Mouse (Mus musculus) bone marrow, adult 2 months (tissue): ENCODE data around the gene Usp45. TPM values are rescaled to one million over a fixed set of nuclear protein-coding genes. Genes with fewer than 3 reads are reported as not detected.

Experiments
- H3K27ac ChIP-seq: fragments of 200-500 bp; 2 replicates; pipeline ENCODE4 v1.5.1; 2012; ENCODE audit warnings: low read depth, mild to moderate bottlenecking, control low read depth, inconsistent platforms, low read length; ENCODE audit not compliant: control insufficient read depth, poor library complexity, insufficient read depth
- H3K4me1 ChIP-seq: fragments of 200-500 bp; 2 replicates; pipeline ENCODE4 v1.6.1; 2011; ENCODE audit warnings: low read length; ENCODE audit not compliant: control insufficient read depth, insufficient read depth
- H3K4me3 ChIP-seq: fragments of 200-500 bp; replicated peaks from 2 replicates; pipeline ENCODE3; 2011; ENCODE audit warnings: mild to moderate bottlenecking, low read depth, low read length, control low read depth; ENCODE audit not compliant: control insufficient read depth
- CTCF ChIP-seq: fragments of 200-500 bp; IDR thresholded peaks from 2 replicates; pipeline ENCODE4 v1.5.1; 2011; ENCODE audit warnings: low read length, control low read depth; ENCODE audit not compliant: control insufficient read depth, insufficient read depth
- POLR2A ChIP-seq: fragments of 200-500 bp; IDR thresholded peaks from 2 replicates; pipeline ENCODE4 v1.6.1; 2011; ENCODE audit warnings: low read depth, mild to moderate bottlenecking, control low read depth, low read length, borderline replicate concordance; ENCODE audit not compliant: control insufficient read depth
- WGBS: fragments of 180-500 bp; shearing (Covaris S2); methylation state at CpG from one replicate; pipeline ENCODE4 v1.1.7; 2018; 5-methylcytosine and 5-hydroxymethylcytosine counted together
- polyA plus RNA-seq: library from polyadenylated mRNA; stranded (reverse); fragments of >200 nt; gene quantifications from 2 replicates; pipeline ENCODE4 v1.2.4, GENCODE M21; 2011; ENCODE audit warnings: low replicate concordance; ENCODE audit not compliant: missing spikeins, insufficient read depth, insufficient read length

The Usp45 gene
- polyA plus RNA-seq, 1 experiment = 13.2 TPM

DNA sequence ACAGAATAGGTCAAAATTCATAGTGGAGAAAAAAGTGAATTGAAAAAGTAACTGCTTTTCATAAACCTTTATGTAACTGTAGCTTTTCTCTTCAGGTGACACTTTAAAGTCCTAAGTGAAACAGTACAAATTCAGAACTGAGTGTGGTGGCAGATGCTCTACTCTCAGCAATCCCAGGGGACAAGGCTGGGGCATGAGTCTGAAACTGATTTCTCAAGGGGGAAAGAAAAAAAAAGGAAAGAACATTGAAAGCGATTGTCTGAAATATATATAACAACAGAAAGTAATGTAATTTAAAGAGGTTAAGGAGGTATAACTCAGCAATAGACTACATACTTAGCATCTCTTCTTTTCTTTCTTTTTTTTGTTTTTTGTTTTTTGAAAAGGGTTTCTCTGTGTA is 98.3 kb downstream of the Usp45 start:
- WGBS = 81% methylated on average over 1 of the region's 1 CpGs
- Histone ChIP-seq H3K4me1 (no peaks in the 10 kb centered on the region), H3K27ac (no peak overlapping the region), H3K4me3 (no peak overlapping the region)
- TF ChIP-seq CTCF = no peak
- TF ChIP-seq POLR2A = no peak

DNA sequence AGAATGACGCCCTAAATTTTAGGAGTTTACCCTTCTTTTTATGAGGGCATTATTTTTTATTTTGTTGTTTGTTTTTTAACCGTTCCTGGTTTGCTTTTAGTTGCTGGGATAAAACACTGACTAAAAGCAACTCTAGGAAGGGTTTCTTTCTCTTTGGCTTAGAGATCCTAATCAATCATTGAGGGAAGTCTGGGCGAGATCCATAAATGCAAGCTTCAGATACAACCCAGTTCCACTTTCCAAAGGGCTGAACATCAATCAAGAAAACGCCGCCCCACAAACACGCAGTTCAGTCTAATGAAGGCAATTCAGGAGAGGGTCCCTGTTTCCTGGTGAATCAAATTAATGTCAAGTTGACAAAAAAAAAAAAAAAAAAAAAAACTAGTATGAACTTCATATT is 111.8 kb downstream of the Usp45 start:
- no peak for TF ChIP-seq CTCF
- no peak for TF ChIP-seq POLR2A
- WGBS = 15% methylated on average over 6 of the region's 6 CpGs
- H3K4me3 ChIP-seq = no peak overlapping the region

DNA sequence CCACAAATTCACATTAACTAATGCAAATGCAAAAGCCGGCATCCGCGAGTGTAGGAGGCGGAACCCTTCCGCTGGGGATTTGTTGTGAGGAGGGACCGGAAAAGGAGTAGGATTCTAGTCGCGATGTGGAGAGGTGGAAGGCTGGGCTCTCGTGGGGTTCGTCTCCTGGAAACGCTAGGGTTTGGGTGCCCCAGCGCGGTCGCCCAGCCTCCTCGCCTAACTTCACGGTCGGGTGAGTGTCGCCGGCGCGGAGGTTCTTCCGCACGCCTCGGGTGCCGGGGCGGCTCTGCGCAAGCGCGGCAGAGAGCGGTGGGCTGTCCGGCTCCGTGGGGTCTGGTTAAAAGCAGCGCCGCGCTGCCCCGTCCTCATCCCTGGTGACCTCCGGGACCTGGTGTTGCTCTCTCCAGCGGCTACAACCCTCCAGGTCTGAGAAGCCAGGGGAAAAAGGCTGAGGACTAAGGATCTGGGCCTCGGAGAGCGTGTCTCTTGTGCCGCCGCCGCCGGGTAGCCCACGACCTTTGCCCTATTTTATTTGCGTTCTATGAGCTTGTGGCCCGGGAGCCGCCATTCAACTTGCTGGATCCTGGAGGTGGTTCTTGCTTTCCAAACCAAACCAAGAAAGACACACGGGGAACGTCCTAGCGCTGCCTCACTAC is 112.7 kb downstream of the Usp45 start, which contains the start of gene Coq3:
Gene Coq3 (plus strand): TSS at position 109 of the 656 bp plus-strand sequence.
- WGBS = under 1% methylated on average over 51 of the region's 51 CpGs
- TF ChIP-seq POLR2A (peak; percentile 62; the same call in 1 of the 2 replicates), CTCF (no peak)
- Histone ChIP-seq H3K4me3 (peak within 1 kb of the TSS; percentile 85), H3K27ac (peak within 1 kb of the TSS; percentile 79), H3K4me1 (no peaks in the 10 kb centered on the region; the same call in 1 of the 2 replicates)

More for the DNA sequence above, 111.8 kb downstream of the Usp45 start:
- Histone ChIP-seq H3K27ac (no peak overlapping the region), H3K4me1 (no peaks in the 10 kb centered on the region; the same call in 1 of the 2 replicates)

DNA sequence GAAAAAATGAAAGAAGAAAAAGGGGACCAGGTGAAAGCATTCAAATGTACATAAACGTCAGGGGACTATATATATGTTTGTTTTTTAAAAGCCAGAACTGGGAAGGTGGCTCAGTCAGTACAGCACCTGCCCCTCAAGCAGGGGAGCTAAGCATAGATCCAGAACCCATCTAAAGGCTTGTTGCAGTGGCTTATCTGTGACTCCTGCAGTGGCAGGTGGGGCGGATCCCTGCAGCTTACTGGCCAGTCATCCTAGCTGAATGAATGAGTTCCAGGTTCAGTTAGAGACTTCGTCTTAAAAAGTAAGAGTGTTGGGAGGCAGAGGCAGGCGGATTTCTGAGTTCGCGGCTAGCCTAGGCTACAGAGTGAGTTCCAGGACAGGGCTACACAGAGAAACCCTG is 115.8 kb downstream of the Usp45 start:
- Histone ChIP-seq H3K4me3 (no peak overlapping the region), H3K27ac (no peak overlapping the region), H3K4me1 (no peaks in the 10 kb centered on the region; the same call in 1 of the 2 replicates)
- WGBS = 82% methylated on average over 6 of the region's 6 CpGs
- no peak for TF ChIP-seq POLR2A
- no peak for TF ChIP-seq CTCF

DNA sequence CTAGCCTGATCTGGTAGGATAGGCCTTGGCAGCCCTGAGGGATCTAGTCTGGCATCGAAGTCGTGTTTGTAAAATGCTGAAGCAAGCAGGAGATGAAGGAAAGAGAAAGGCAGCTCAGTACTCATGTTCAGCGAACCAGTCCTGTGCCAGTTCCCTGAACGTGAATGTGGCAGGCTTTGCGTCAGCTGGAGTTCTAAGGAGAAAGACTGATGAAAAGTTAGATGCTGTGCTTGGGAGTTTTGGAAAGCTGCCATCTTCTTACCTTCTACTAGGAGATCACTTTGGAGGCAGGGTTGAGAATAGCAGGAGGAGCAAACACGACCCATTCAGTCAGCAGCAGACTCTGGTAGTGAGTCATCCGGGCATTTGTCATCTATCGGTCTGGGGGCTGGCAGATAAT is 118.9 kb downstream of the Usp45 start:
- H3K27ac ChIP-seq = no peak overlapping the region
- no peak overlapping the region for H3K4me3 ChIP-seq
- no peaks in the 10 kb centered on the region; the same call in 1 of the 2 replicates for H3K4me1 ChIP-seq
- WGBS = 83% methylated on average over 8 of the region's 8 CpGs
- TF ChIP-seq CTCF (no peak), POLR2A (no peak)

Other genes with a start within 250 kb of the Usp45 start
- gene Prdm13, start 81.2 kb upstream of the Usp45 start, polyA plus RNA-seq = not detected in 2 replicates
- gene Ccnc, start 39.5 kb upstream of the Usp45 start, polyA plus RNA-seq = 11.3 and 13.6 TPM in 2 replicates
- 6.3 and 12.4 TPM in 2 replicates for gene Tstd3, start 56 bp downstream of the Usp45 start, polyA plus RNA-seq
- 83.9 and 167 TPM in 2 replicates for gene Pnisr, start 80.4 kb downstream of the Usp45 start, polyA plus RNA-seq
- 2.7 and 4.5 TPM in 2 replicates for gene Coq3, start 112.5 kb downstream of the Usp45 start, polyA plus RNA-seq
- 0.75 TPM in 1 of 2 replicates, not detected in the other for gene Faxc, start 164.2 kb downstream of the Usp45 start, polyA plus RNA-seq